In genomic region chr9:25262087-25262486, GRCm38 (mm10) we compare ENCODE assay signal across 15 mouse cellular contexts.
"Had no signal": no experiment of that assay in that cellular context is flagged by ENCODE, and none has a peak within 500 bp of the region (broad histone marks: within the 10 kb centered on the region; RNA-seq: fewer than 3 reads in every experiment).

No protein-coding gene starts in this region.

- DNase-seq: gastrocnemius, postnatal 14 days; gastrocnemius, postnatal 36 days; heart, adult 11 months; heart, adult 2 months; heart, postnatal 14 days; heart, postnatal 36 days; kidney, adult 11 months; kidney, adult 2 months; kidney, adult 9 months; kidney, postnatal 14 days; kidney, postnatal 36 days; left cerebral cortex, postnatal 4 days had no signal

- ATAC-seq: hindbrain, postnatal 0 days; intestine, embryonic 16.5 days; liver, embryonic 12.5 days had no signal
